Mouse (Mus musculus): ENCODE data around the gene Nhs. TPM values are rescaled to one million over a fixed set of nuclear protein-coding genes. Genes with fewer than 3 reads are reported as not detected.

Nhs gene
- total and polyA plus RNA-seq, 3 experiments, result 0.04 TPM; not detected in 2

DNA sequence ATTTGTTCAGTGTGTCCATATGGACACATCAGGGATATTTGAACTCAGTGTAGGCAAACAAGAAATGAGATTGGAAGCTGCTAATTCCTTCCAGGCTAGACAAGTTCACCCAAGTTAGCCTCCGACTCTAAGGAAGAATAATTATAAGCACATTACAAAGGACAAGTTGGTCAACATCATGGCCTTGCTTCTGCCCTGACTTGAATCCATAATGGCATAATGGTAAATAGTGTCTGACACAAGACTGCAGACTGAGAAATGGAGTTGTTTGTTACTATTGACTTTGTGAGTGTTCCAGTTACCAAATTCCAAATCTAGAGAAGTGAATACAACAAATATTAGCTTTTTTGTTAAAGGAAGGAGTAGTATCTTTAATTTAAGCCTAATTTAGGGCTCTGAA is 196.7 kb downstream of the Nhs start:
- Histone ChIP-seq H3K4me1 (ENCODE audit: control insufficient read depth in 1 of 2, insufficient read depth in 2 of 2, low read length in 2 of 2) (no peaks in the 10 kb centered on the region), H3K79me2 (ENCODE audit: control insufficient read depth, insufficient read depth, low read length, poor library complexity) (no peaks in the 10 kb centered on the region), H3K27ac (ENCODE audit: control insufficient read depth, low read depth, low read length) (no peak overlapping the region), H3K36me3 (ENCODE audit: control insufficient read depth in 1 of 2, insufficient read depth in 2 of 2, low read length in 2 of 2) (no peaks in the 10 kb centered on the region), H3K27me3 (ENCODE audit: control insufficient read depth in 1 of 2, insufficient read depth in 2 of 2, low read length in 2 of 2) (no peaks in the 10 kb centered on the region), H3K9ac (ENCODE audit: control insufficient read depth, low read depth, low read length, poor library complexity, severe bottlenecking) (no peak overlapping the region), H3K9me3 (replicated peaks; ENCODE audit: insufficient read depth, low read length) (no peaks in the 10 kb centered on the region), H3K4me3 (ENCODE audit: control insufficient read depth in 1 of 2, insufficient read depth in 1 of 2, low read depth in 2 of 2, low read length in 2 of 2) (no peak overlapping the region)
- TF ChIP-seq BHLHE40 (IDR thresholded peaks at IDR 0.05; ENCODE audit: borderline replicate concordance, low read depth, low read length) (no peak), CHD1 (IDR thresholded peaks at IDR 0.05; ENCODE audit: low read depth, low read length) (no peak), USF1 (IDR thresholded peaks at IDR 0.05; ENCODE audit: low read depth, low read length) (no peak), MAFK (IDR thresholded peaks at IDR 0.05; ENCODE audit: borderline replicate concordance, low read depth, low read length) (no peak), JUND (IDR thresholded peaks at IDR 0.05; ENCODE audit: low read depth, low read length) (no peak), TCF12 (IDR thresholded peaks at IDR 0.05; ENCODE audit: low read depth, low read length) (no peak), CHD2 (IDR thresholded peaks at IDR 0.05; ENCODE audit: low read length) (no peak), MAX (IDR thresholded peaks at IDR 0.05; ENCODE audit: low read length) (no peak), SIN3A (IDR thresholded peaks at IDR 0.05; ENCODE audit: low read length) (no peak), ZC3H11A (IDR thresholded peaks at IDR 0.05; ENCODE audit: low read depth, low read length) (no peak), EP300 (IDR thresholded peaks at IDR 0.05; ENCODE audit: low read depth in 1 of 2, low read length in 2 of 2) (no peak), MYB (IDR thresholded peaks at IDR 0.05; ENCODE audit: low read depth, low read length) (no peak), POLR2AphosphoS2 (IDR thresholded peaks at IDR 0.05; ENCODE audit: low read length) (no peak), RAD21 (IDR thresholded peaks at IDR 0.05; ENCODE audit: low read depth, low read length) (no peak), TAL1 (IDR thresholded peaks at IDR 0.05; ENCODE audit: low read length) (no peak), POLR2AphosphoS5 (IDR thresholded peaks at IDR 0.05; ENCODE audit: borderline replicate concordance, low read depth, low read length) (no peak), GABPA (IDR thresholded peaks at IDR 0.05; ENCODE audit: low read depth, low read length) (no peak), MYC (IDR thresholded peaks at IDR 0.05; ENCODE audit: low read depth, low read length) (no peak), NELFE (IDR thresholded peaks at IDR 0.05; ENCODE audit: low read depth, low read length) (no peak)
- no peak for DNase-seq (ENCODE audit: low read depth, low spot score)

DNA sequence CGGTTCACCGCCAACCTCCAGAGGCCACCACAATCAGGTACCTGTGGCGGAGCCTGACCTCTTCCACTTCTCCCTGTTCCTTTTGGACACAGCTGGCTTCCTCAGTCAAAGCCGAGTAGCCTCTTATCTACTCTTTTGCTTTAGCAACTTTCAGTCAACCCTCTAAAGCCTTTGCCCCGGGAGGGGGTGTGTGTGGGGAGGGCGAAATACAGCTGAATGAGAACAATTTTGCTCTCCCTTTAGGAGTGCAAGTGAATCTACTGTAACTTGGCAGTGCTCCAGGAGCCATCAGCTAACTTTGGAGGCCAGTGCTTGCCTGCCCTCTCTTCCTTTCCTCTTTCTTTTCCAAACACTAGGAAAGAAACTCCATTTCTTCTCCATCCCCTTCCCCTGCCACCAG is 197.8 kb downstream of the Nhs start:
- TF ChIP-seq KAT2A (conservative IDR thresholded peaks at IDR 0.05; ENCODE audit: low read depth, low read length) (no peak), CHD1 (IDR thresholded peaks at IDR 0.05; ENCODE audit: low read depth, low read length) (no peak), POLR2A (IDR thresholded peaks at IDR 0.05; ENCODE audit: control insufficient read depth in 1 of 2, insufficient read depth in 1 of 2, low read depth in 1 of 2, low read length in 2 of 2, poor library complexity in 1 of 2) (no peak), ZKSCAN1 (IDR thresholded peaks at IDR 0.05; ENCODE audit: low read depth, low read length) (no peak), TBP (IDR thresholded peaks at IDR 0.05; ENCODE audit: low read depth, low read length) (no peak)
- peak; percentile 10 for DNase-seq (ENCODE audit: low read depth, low spot score)
- H3K9me3 ChIP-seq (replicated peaks; ENCODE audit: insufficient read depth, low read length), result no peaks in the 10 kb centered on the region
- H3K27me3 ChIP-seq (ENCODE audit: control insufficient read depth in 1 of 2, insufficient read depth in 2 of 2, low read length in 2 of 2), result no peaks in the 10 kb centered on the region
- H3K36me3 ChIP-seq (ENCODE audit: control insufficient read depth in 1 of 2, insufficient read depth in 2 of 2, low read length in 2 of 2), result no peaks in the 10 kb centered on the region
- no peak overlapping the region for H3K4me3 ChIP-seq (ENCODE audit: control insufficient read depth in 1 of 2, insufficient read depth in 1 of 2, low read depth in 2 of 2, low read length in 2 of 2)
- no peaks in the 10 kb centered on the region for H3K79me2 ChIP-seq (ENCODE audit: control insufficient read depth, insufficient read depth, low read length, poor library complexity)
- no peak overlapping the region for H3K27ac ChIP-seq (ENCODE audit: control insufficient read depth, low read depth, low read length)
- H3K9ac ChIP-seq (ENCODE audit: control insufficient read depth, low read depth, low read length, poor library complexity, severe bottlenecking), result no peak overlapping the region
- H3K4me1 ChIP-seq (ENCODE audit: control insufficient read depth in 1 of 2, insufficient read depth in 2 of 2, low read length in 2 of 2), result no peaks in the 10 kb centered on the region

Data from MEL (cell line).